Mouse (Mus musculus) erythroblast, embryonic 14.5 days (primary cell): ENCODE measurements around the gene Plxna4.

ENCODE experiments used
- GATA1 ChIP-seq: IDR thresholded peaks from 2 replicates; pipeline ENCODE4 v1.6.1; 2012; ENCODE audit warnings: low read length, inconsistent platforms, mixed read lengths
- TAL1 ChIP-seq: IDR thresholded peaks from 3 replicates; pipeline ENCODE4 v1.6.1; 2012; ENCODE audit warnings: low read length, inconsistent platforms, mixed read lengths

DNA sequence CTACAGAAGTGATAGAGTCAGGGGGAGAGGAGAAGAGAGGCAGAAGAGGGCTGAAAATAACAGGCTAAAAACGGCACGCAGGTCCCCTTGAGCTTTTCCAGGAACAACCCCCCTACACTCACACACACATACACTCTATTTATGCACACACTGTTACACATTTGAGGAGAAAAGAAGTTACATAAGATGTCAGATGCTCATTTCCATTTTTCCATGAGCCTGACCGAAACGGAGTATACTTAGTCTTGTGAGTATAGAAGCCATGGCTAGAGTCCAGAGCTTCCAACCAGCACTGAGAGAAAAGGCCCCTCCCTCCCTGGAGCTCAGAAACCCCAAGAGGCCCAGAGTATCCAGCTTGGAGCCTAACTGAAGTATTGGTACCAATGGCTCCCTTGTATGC is 112.0 kb downstream of the Plxna4 start:
- TF ChIP-seq GATA1 (no peak), TAL1 (no peak)
